Mouse (Mus musculus) brain, embryonic 14.5 days (tissue): ENCODE measurements around the gene Hoxd12. TPM values are rescaled to one million over a fixed set of nuclear protein-coding genes. Genes with fewer than 3 reads are reported as not detected.

Source experiments
- DNase-seq: peaks from one replicate; pipeline ENCODE4 v3.0.0-alpha.2; 2011; ENCODE audit warnings: low read depth
- CTCF ChIP-seq: fragments of 200-500 bp; IDR thresholded peaks from 2 replicates; pipeline ENCODE4 v1.5.1; 2012; ENCODE audit warnings: inconsistent platforms, mild to moderate bottlenecking, moderate library complexity, borderline replicate concordance; ENCODE audit not compliant: insufficient read depth, insufficient read length; ENCODE audit errors: extremely low read depth
- POLR2A ChIP-seq: fragments of 200-500 bp; IDR thresholded peaks from 2 replicates; pipeline ENCODE4 v1.6.1; 2012; ENCODE audit warnings: mild to moderate bottlenecking, inconsistent platforms, borderline replicate concordance; ENCODE audit not compliant: poor library complexity, insufficient read depth, insufficient read length, severe bottlenecking; ENCODE audit errors: extremely low read depth
- polyA plus RNA-seq: library from polyadenylated mRNA; depleted of rRNA; stranded (reverse); fragments of >200 nt; gene quantifications from 2 replicates; pipeline ENCODE4 v1.2.3, GENCODE M21; 2012; rRNA removed

Gene Hoxd12
- polyA plus RNA-seq, 1 experiment: not detected

DNA sequence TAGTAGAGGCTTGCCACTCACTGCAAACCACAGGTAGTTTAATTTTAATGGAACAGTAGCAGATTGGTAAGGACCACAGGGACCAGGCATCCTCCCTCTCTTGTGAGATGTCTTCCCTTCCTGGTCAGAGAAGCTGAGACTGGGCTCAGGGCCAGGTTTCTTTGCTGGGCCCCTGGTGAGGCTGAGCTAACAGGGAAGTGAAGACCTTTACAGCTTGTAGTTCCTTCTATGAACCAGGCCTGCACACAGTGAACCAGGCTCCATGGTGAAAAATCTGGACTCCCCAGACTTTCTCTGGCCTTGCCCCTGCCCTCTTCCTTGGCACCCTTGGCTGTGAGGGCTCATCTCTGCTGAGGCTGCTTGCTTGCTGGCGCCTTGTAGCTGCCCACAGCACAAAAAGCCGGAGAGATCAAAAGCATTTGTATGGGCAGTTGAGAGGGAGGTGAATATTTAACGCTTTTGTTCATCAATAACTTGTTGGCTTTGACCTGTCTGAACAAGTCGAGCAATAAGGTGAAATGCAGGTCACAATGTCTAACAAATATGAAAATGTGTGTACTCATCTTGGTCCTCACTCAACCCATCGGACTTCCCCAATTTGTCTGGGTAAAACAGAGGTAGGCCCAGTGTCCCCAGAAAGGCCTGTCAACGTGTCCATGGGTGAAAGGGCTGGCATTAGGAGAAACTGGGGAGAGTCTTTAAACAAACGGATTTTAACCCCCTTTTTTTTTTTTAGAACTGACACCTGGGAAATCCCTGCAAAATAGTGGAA is 49.6 kb downstream of the Hoxd12 start:
- DNase-seq: no peak
- TF ChIP-seq CTCF (no peak), POLR2A (no peak)

- TF ChIP-seq CTCF: no peak
- TF ChIP-seq POLR2A: no peak
- no peak for DNase-seq
Observed at GRCm38 (mm10) chr2:74725171-74725570, 50.4 kb downstream of the Hoxd12 start.

- DNase-seq: no peak
- TF ChIP-seq POLR2A (no peak), CTCF (no peak)
Observed at GRCm38 (mm10) chr2:74726551-74726950, 51.7 kb downstream of the Hoxd12 start, which contains the start of gene Gm28230. Gene Gm28230, plus strand, starts transcription at chr2:74726728.

DNA sequence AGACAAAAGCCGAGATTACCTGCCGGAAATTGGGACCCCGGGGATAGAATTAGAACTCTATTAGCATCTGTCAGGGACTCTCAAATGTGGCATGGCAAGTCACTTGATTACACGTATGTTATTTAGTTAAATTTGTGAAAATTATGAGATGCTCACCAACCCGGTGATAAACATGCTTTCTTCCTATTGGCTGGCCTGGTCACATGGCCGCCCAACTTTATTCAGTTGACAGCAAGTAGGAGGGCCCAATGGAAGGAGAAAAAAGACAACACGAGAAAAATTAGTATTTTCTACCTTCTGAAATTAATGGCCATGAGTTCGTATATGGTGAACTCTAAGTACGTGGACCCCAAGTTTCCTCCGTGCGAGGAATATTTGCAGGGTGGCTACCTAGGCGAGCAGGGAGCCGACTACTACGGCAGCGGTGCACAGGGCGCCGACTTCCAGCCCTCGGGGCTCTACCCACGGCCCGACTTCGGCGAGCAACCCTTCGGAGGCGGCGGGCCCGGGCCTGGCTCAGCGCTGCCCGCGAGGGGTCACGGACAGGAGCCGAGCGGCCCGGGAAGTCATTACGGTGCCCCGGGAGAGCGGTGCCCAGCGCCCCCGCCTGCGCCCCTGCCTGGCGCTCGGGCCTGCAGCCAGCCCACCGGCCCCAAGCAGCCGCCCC is 52.3 kb downstream of the Hoxd12 start:
- TF ChIP-seq POLR2A (no peak), CTCF (no peak)
- DNase-seq: no peak

Other genes starting within 250 kb of the Hoxd12 start
- 29.8 and 32.9 TPM in 2 replicates for gene Lnpk, start 95.6 kb upstream of the Hoxd12 start, polyA plus RNA-seq
- gene Evx2, start 15.5 kb upstream of the Hoxd12 start, polyA plus RNA-seq: 1.7 and 4.6 TPM in 2 replicates
- 0.16 and 0.25 TPM in 2 replicates for gene Hoxd13, start 6.7 kb upstream of the Hoxd12 start, polyA plus RNA-seq
- 0.05 TPM in 1 of 2 replicates, not detected in the other for gene Hoxd11, start 4.5 kb downstream of the Hoxd12 start, polyA plus RNA-seq
- 0.04 and 0.14 TPM in 2 replicates for gene Hoxd10, start 16.9 kb downstream of the Hoxd12 start, polyA plus RNA-seq
- 0.19 and 0.36 TPM in 2 replicates for gene Hoxd9, start 22.7 kb downstream of the Hoxd12 start, polyA plus RNA-seq
- gene Hoxd8, start 29.6 kb downstream of the Hoxd12 start, polyA plus RNA-seq: 0.73 and 1.6 TPM in 2 replicates
- gene Hoxd3, start 36.9 kb downstream of the Hoxd12 start, polyA plus RNA-seq: 9.6 and 47.4 TPM in 2 replicates
- gene Hoxd4, start 36.9 kb downstream of the Hoxd12 start, polyA plus RNA-seq: 0.81 and 5.5 TPM in 2 replicates
- gene Gm28230, start 51.7 kb downstream of the Hoxd12 start, polyA plus RNA-seq: 0.44 and 1.7 TPM in 2 replicates
- gene Hoxd1, start 88.0 kb downstream of the Hoxd12 start, polyA plus RNA-seq: 0.34 and 1.3 TPM in 2 replicates
- 75.7 and 84.2 TPM in 2 replicates for gene Mtx2, start 150.8 kb downstream of the Hoxd12 start, polyA plus RNA-seq